Mouse (Mus musculus) midbrain, postnatal 0 days (tissue): ENCODE measurements at regions not wholly inside any gene's neighbourhood (a gene's known extent, or its start where the extent isn't known, plus 50 kb on each side); places are given as distances from the start of the nearest gene placed in this dataset.

ENCODE experiments used
- ATAC-seq: fragments of 200-750 bp; cut with Nextera tagmentation; 2 replicates; pipeline ENCODE4 v1.8.0; 2017; ENCODE audit warnings: moderate number of reproducible peaks, mild to moderate bottlenecking, moderate TSS enrichment, moderate library complexity; ENCODE audit not compliant: low FRiP score
- DNase-seq: peaks from one replicate; pipeline ENCODE4 v3.0.0-alpha.2; 2015; ENCODE audit warnings: low spot score
- H3K27ac ChIP-seq: fragments of 300-500 bp; sonication (generic); 2 replicates; pipeline ENCODE4 v1.5.1; 2014; ENCODE audit warnings: low read depth, mild to moderate bottlenecking, low read length, mixed read lengths
- H3K27me3 ChIP-seq: fragments of 300-500 bp; sonication (generic); 2 replicates; pipeline ENCODE4 v1.6.1; 2014; ENCODE audit warnings: low read length, control low read depth, mixed read lengths; ENCODE audit not compliant: insufficient read depth
- H3K36me3 ChIP-seq: fragments of 300-500 bp; sonication (generic); 2 replicates; pipeline ENCODE4 v1.6.1; 2014; ENCODE audit warnings: low read length, control low read depth, mixed read lengths; ENCODE audit not compliant: insufficient read depth
- H3K4me1 ChIP-seq: fragments of 300-500 bp; sonication (generic); 2 replicates; pipeline ENCODE4 v1.6.1; 2014; ENCODE audit warnings: mild to moderate bottlenecking, control low read depth, antibody characterized with exemption, low read length, mixed read lengths; ENCODE audit not compliant: insufficient read depth
- H3K4me2 ChIP-seq: fragments of 300-500 bp; sonication (generic); 2 replicates; pipeline ENCODE4 v1.6.1; 2014; ENCODE audit warnings: low read depth, mild to moderate bottlenecking, low read length, mixed read lengths; ENCODE audit not compliant: poor library complexity, severe bottlenecking
- H3K4me3 ChIP-seq: fragments of 300-500 bp; sonication (generic); 2 replicates; pipeline ENCODE4 v1.5.1; 2014; ENCODE audit warnings: low read depth, mild to moderate bottlenecking, low read length, moderate library complexity
- H3K9ac ChIP-seq: fragments of 300-500 bp; sonication (generic); replicated peaks from 2 replicates; pipeline ENCODE4 v1.6.1; 2014; ENCODE audit warnings: mild to moderate bottlenecking, low read length, moderate library complexity, mixed read lengths; ENCODE audit not compliant: poor library complexity, severe bottlenecking
- H3K9me3 ChIP-seq: fragments of 300-500 bp; sonication (generic); 2 replicates; pipeline ENCODE4 v1.6.1; 2016; ENCODE audit warnings: low read length, control low read depth
- CTCF ChIP-seq: IDR thresholded peaks from 2 replicates; pipeline ENCODE4 v1.5.1; 2016; ENCODE audit warnings: antibody characterized with exemption, mild to moderate bottlenecking
- WGBS: fragments of 180-500 bp; shearing (Covaris S2); extraction: QIAGEN DNeasy Blood & Tissue Kit; methylation state at CpG from one replicate; pipeline ENCODE4 v1.1.7; 2014; 5-methylcytosine and 5-hydroxymethylcytosine counted together

DNA sequence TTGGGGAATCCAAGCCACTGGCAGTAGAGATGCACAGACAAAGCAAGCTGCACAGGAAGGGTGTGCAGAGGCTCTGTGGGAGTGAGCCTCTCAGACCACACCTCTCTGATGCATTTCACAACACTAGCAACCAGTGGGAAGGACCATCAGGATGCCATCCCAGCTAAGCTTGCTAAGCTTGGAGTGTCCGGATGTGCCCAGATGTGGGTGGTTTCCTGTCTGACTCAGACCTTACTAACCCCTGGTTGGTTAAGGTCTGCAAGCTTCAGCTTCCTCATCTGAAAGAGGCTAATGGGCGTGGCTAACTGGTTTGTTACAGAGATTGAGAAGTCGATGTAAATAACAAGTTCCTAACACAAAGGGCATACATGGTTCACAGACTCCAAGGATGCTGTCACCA, 186.6 kb upstream of the Ubl3 start:
- DNase-seq (no peak), ATAC-seq (no peak)
- Histone ChIP-seq H3K9me3 (no peaks in the 10 kb centered on the region), H3K4me3 (no peak overlapping the region), H3K9ac (no peak overlapping the region), H3K36me3 (no peaks in the 10 kb centered on the region), H3K27ac (no peak overlapping the region), H3K4me1 (no peaks in the 10 kb centered on the region), H3K4me2 (no peak overlapping the region), H3K27me3 (no peaks in the 10 kb centered on the region)
- no peak for TF ChIP-seq CTCF
- 70% methylated on average over 3 of the region's 3 CpGs for WGBS

DNA sequence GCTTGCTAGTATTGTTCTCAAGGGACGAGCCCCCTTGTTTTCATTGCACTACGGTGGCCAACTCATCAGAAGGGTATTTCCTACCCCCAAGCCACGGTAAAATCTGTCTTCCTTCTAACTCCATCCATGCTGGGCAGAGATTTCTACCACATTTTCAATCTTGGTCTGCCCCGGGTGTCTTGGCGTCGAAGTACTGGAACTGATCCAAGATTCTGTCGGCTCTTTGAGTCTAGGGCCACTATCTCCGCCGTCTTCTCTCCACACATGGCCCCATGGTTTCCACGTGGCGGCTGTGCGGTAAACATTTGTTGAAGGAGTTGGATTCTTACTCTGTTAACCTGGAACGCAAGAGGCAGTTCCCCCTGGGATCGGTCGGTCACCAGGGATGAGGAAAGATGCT, 177.0 kb upstream of the Ubl3 start:
- TF ChIP-seq CTCF: no peak
- DNase-seq: no peak
- no peak overlapping the region for H3K27ac ChIP-seq

DNA sequence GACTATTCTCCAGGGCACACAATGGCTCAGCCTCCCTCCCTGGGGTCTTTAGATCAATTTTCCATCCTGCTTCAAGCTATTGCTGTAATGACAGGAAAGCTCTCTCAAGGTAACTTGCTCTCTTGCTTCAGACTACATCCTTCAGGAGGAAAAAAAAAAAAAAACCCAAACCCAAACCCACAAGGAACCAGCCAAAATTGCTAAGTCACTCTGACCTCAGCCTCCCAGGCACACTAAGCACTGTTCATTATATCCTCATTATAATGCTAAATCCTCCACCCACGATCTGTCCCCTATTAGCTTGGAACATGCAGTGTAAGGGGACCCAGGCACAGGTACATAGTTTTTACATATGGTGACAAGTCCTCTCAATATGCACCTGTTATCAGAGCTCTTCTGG, 175.9 kb upstream of the Ubl3 start:
- no peak for TF ChIP-seq CTCF
- H3K36me3 ChIP-seq: no peaks in the 10 kb centered on the region
- no peaks in the 10 kb centered on the region; the same call in 1 of the 2 replicates for H3K9me3 ChIP-seq
- H3K9ac ChIP-seq: no peak overlapping the region
- 42% methylated on average over 1 of the region's 1 CpGs for WGBS
- 0 out of 2 replicates have a peak, but pooled peaks cover 3% of the 10 kb centered on the region for H3K4me1 ChIP-seq
- no peak overlapping the region for H3K4me2 ChIP-seq
- ATAC-seq (no peak), DNase-seq (no peak)
- H3K27ac ChIP-seq: no peak overlapping the region
- H3K4me3 ChIP-seq: no peak overlapping the region
- H3K27me3 ChIP-seq: no peaks in the 10 kb centered on the region

More for the DNA sequence above, 177.0 kb upstream of the Ubl3 start:
- no peaks in the 10 kb centered on the region; the same call in 1 of the 2 replicates for H3K9me3 ChIP-seq
- H3K4me3 ChIP-seq: no peak overlapping the region
- WGBS: 68% methylated on average over 15 of the region's 15 CpGs
- no peak for ATAC-seq
- H3K27me3 ChIP-seq: no peaks in the 10 kb centered on the region
- H3K9ac ChIP-seq: no peak overlapping the region
- no peaks in the 10 kb centered on the region for H3K36me3 ChIP-seq
- H3K4me1 ChIP-seq: 0 out of 2 replicates have a peak, but pooled peaks cover 3% of the 10 kb centered on the region
- H3K4me2 ChIP-seq: no peak overlapping the region

GRCm38 (mm10) chr5:148726442-148726841, 173.9 kb upstream of the Ubl3 start:
- WGBS: 81% methylated on average over 7 of the region's 7 CpGs
- H3K4me1 ChIP-seq: 0 out of 2 replicates have a peak, but pooled peaks cover 3% of the 10 kb centered on the region
- peak; percentile 42; the same call in 1 of the 2 replicates for TF ChIP-seq CTCF

DNA sequence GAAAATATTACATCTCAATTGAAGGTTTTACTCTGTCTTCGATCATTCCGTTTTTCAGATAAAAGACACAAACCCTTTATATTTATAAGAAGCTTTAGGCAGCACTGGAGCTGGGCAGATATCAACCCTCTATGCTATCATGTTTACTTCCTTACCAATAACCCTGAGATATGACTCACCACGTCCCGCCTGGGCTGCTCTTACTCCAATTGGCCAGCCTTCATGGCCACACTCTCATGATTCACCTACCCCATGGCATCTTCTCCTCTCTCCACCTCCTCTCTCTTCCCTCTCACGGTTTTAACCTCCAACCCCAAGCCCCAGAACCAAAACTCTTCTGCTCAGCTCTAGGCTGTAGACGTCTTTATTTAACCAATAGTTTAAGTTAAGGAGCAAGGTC, 171.9 kb upstream of the Ubl3 start:
- WGBS: 79% methylated on average over 6 of the region's 6 CpGs
- H3K4me3 ChIP-seq: no peak overlapping the region
- DNase-seq: no peak
- H3K9me3 ChIP-seq: no peaks in the 10 kb centered on the region; the same call in 1 of the 2 replicates
- no peaks in the 10 kb centered on the region for H3K4me1 ChIP-seq
- H3K27me3 ChIP-seq: no peaks in the 10 kb centered on the region
- no peak overlapping the region for H3K9ac ChIP-seq
- no peak overlapping the region for H3K4me2 ChIP-seq
- no peak for TF ChIP-seq CTCF
- no peaks in the 10 kb centered on the region for H3K36me3 ChIP-seq
- ATAC-seq: no peak
- H3K27ac ChIP-seq: no peak overlapping the region

More at GRCm38 (mm10) chr5:148726442-148726841, 173.9 kb upstream of the Ubl3 start:
- no peak overlapping the region for H3K4me2 ChIP-seq
- H3K27ac ChIP-seq: no peak overlapping the region
- no peak for ATAC-seq
- no peaks in the 10 kb centered on the region; the same call in 1 of the 2 replicates for H3K9me3 ChIP-seq
- no peak for DNase-seq
- no peaks in the 10 kb centered on the region for H3K36me3 ChIP-seq
- no peak overlapping the region for H3K4me3 ChIP-seq
- H3K27me3 ChIP-seq: no peaks in the 10 kb centered on the region
- H3K9ac ChIP-seq: no peak overlapping the region

DNA sequence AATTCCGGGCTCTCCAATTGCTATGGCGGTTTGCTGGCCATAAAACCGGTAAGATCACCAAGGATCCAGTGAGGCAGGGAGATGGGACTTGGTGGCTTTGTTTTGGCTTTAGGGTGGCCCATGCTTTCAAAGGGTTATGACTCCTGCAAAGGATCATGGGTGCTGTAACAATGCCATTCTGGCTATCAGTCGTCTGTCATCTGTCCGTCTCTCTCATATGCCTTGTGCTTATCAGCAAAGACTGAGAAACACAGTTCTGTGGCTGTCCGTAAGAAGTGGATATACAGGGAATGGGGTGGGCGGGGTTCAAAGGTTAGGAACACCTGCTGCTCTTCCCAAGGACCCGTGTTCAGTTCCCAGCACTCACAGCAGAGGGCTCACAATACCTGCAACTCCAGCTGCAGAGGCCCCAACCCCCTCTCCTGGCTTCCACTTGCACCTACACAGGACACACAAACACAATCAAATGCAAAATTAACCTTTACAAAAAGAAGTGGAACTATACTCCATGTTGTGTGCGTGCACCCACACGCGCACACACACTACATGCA, 171.2 kb upstream of the Ubl3 start:
- Histone ChIP-seq H3K9ac (no peak overlapping the region), H3K27me3 (no peaks in the 10 kb centered on the region), H3K27ac (no peak overlapping the region), H3K4me1 (no peaks in the 10 kb centered on the region), H3K9me3 (no peaks in the 10 kb centered on the region; the same call in 1 of the 2 replicates), H3K4me2 (no peak overlapping the region), H3K36me3 (no peaks in the 10 kb centered on the region), H3K4me3 (no peak overlapping the region)
- 96% methylated on average over 11 of the region's 11 CpGs for WGBS
- ATAC-seq: no peak
- DNase-seq: no peak
- TF ChIP-seq CTCF: no peak
